Mouse (Mus musculus) lung, adult 2 months (tissue): ENCODE results near the gene Dhx32.

Experiments used
- CTCF ChIP-seq: fragments of 200-500 bp; IDR thresholded peaks from 2 replicates; pipeline ENCODE4 v1.5.1; 2011; ENCODE audit warnings: mild to moderate bottlenecking, low read length, control low read depth; ENCODE audit not compliant: insufficient read depth
- POLR2A ChIP-seq: fragments of 200-500 bp; IDR thresholded peaks from 2 replicates; pipeline ENCODE4 v1.6.1; 2011; ENCODE audit warnings: low read depth, mild to moderate bottlenecking, control low read depth, low read length, borderline replicate concordance; ENCODE audit errors: extremely low read depth

DNA sequence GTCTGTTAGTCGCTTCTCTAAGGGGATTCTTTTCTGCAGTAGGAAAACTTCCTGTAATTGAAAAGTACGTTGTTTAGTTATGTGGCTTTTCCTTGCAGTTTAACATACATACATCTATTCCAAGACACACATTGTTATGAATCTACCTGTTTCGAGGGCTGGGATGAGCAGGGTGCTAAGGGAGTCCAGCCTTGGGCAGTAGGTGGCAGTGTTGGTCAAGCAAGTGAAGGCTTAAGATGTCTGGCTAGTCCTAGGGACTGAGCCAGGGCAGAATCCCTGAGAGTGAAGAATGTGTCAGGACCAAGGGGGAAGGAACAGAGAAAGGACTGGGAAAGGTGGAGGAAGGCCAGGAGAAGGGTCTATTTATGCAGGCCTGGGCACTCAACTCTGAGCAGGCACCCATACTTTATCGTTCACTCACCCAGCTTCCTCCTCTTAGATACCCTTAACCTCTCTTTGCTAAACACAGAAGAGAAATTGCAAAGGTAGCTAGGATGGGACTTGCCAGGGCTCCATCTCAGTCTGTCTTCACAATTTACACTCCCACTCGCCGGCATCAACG, 23.2 kb upstream of the Dhx32 start:
- TF ChIP-seq CTCF (peak; percentile 94), POLR2A (no peak)
